Mouse (Mus musculus) thymus, postnatal 0 days (tissue): Measurements from ENCODE around the gene Sgsh. TPM values are rescaled to one million over a fixed set of nuclear protein-coding genes. Genes with fewer than 3 reads are reported as not detected.

ENCODE experiments used
- DNase-seq: peaks from one replicate; pipeline ENCODE4 v3.0.0-alpha.2; 2015; ENCODE audit warnings: low spot score
- polyA plus RNA-seq: library from polyadenylated mRNA; unstranded; fragments of >200 nt; fragmentation: Nextera tagmentation; extraction: Ambion mirVana; gene quantifications from 2 replicates; pipeline ENCODE4 v1.2.1, GENCODE M21; 2015

Sgsh gene
- polyA plus RNA-seq, 1 experiment from 2014 or later = 6.1 TPM

GRCm38 (mm10) chr11:119377326-119377725, 22.0 kb upstream of the Sgsh start:
- no peak for DNase-seq

DNA sequence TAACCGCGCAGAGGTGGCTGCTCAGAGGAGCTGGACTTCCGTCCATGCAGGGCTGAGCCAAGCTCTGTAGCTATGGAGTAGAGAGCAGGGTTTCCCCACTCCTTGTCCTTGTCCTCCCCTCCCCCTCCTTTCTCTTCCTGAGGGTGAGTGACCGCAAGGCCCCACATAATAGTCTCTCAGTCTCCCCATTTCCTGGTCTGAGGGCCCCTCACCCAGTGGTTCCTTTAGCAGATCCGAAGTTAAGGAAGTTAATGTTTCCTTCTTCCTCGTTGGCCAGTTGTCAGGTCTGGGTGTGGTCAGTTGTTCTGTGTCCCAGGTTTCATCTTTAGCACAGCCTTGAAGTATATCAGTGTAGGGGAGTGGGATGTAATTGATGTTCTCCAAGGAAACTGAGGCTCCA, 20.1 kb upstream of the Sgsh start:
- DNase-seq = no peak

DNA sequence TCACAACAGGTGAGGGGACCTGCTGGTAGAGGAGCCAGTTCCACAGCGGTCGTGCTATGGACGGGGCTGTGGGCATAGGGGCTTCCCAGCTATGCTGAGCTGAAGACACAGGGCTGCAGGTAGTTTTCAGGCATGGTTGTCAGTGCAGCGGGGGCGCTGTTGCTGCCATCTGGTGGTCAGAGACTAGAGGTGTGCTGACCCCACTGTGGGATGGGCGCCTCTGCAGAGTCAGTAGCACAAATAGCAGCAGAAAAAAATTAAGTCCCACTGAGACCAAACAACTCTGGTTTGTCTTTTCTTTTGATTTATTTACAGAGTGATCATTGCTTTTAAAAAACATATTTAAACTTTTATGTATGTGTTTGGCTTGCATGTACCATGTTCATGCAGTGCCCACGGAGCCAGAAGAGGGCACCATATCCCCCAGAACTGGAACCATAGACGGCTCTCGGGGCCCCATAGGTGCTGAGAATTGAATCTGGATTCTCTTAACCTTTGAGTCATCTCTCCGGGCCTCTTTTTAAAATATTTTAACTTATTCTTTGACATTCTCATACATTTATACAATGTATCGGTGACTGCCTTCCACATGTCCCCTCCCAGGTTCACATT, 8.3 kb upstream of the Sgsh start:
- DNase-seq = peak; percentile 82

DNA sequence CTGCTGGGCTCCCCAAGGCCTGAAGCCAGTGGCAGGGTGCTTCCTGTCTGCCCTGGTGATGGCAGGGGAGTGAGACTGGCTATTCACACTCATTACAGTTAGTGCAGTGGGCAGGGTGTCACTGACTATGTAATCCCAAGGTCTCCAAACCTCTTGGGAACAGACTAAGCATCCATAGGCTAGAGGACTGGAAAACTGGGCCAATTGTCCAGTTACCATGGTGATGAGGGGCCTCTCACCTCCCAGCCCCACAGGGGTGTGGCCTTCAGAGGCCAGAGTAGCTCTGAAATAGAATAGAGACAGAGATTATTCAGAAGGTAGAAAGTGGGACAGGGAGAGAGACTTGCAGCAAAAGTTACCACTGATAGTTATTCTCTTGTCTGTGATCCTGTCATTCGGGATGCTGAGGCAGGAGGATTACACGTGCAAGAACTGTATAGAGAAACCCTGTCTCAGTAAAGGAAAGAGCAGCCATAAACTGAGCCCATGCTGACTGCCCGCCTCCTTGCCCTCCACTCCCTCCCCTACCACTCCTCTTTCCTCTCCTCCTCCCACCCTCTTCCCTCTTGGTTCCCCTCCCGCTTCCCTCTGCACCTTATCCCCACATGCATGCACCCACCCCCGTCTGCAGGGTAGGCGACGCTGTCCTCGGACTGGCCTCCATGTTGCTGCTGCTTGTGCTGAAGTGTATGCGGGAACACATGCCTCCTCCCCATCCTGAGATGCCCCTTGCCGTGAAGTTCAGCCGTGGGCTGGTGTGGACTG, 7.6 kb upstream of the Sgsh start:
- no peak for DNase-seq

DNA sequence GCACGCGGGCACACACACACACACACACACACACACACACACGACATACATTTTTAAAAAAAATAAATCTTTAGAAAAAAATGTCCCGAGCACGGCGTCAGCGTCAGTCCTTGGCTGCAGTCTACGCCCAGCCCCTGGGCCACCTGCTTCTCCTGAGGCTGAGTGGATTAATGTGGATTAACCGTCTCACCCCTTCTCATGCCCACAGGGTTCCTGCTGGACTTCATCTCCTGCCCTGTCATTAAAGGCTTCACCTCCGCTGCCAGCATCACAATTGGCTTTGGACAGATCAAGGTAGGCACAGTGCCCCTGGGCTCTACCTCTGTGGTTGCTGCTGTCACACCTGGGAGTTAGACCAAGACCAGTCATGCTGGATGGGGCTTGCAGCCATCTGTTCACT, 3.8 kb upstream of the Sgsh start:
- DNase-seq = no peak

- peak; percentile 42 for DNase-seq
Observed at GRCm38 (mm10) chr11:119354798-119355442, 416 bp downstream of the Sgsh start.

- DNase-seq = no peak
Observed at GRCm38 (mm10) chr11:119353946-119354345, 1.4 kb downstream of the Sgsh start.

DNA sequence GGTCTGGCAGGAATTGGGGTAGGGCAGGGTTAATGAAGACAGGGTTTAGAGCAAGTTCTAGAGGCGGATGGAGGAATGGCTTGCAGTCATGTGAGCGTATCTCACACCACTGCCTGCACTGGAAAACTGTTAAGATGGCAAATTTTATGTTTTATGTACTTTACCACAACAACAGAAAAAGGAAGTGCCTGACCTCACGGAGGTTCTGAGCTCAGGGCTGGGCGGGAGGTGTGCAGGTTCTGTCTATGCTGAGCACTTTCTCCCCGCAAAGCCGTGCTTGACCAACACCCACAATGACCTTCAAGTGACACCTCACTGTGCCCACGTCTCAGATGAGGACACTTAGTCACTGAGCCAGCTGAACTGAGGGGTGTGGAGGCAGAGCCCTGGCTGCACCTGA, 3.2 kb downstream of the Sgsh start:
- no peak for DNase-seq

DNA sequence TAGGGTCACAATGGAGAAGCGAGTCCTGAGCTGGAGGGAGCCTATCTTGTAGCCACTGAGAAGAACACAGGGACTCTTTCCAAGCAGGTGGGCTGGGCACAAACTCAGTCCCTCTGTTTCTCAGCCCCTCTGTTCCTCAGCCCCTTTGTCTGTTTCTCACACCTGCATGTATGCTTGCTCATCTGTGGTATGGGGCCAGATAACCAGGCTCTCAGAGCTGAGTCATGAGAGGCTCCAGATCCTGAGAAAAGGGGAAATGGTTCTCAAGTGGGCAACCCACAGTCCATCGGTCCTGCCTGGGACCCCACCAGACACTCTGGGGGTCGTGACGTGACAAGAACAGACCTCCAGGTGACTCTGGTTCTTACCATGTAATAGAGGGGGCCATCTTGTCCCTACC, 8.2 kb downstream of the Sgsh start:
- DNase-seq = no peak

- peak; percentile 35 for DNase-seq
Observed at GRCm38 (mm10) chr11:119344865-119345264, 10.5 kb downstream of the Sgsh start.

- no peak for DNase-seq
Observed at GRCm38 (mm10) chr11:119344178-119344577, 11.2 kb downstream of the Sgsh start.

DNA sequence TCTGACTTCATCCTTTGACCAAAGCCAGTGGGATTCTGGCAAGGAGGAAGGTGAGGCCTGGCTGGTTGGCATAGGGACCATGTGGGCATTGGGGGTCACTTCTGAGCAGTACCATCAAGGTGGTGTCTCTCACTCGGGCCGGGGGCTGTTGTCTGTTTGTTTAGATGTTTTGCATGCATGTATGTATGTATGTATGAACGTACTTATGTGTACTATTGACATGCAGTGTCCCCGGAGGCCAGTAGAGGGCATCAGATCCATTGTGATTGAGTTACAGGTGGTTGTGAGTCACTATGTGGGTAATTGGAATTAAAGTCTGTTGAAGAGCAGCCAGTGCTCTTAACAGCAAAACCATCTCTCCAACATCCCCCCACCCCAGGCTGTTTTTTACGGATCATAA, 15.7 kb downstream of the Sgsh start:
- peak; percentile 88 for DNase-seq

DNA sequence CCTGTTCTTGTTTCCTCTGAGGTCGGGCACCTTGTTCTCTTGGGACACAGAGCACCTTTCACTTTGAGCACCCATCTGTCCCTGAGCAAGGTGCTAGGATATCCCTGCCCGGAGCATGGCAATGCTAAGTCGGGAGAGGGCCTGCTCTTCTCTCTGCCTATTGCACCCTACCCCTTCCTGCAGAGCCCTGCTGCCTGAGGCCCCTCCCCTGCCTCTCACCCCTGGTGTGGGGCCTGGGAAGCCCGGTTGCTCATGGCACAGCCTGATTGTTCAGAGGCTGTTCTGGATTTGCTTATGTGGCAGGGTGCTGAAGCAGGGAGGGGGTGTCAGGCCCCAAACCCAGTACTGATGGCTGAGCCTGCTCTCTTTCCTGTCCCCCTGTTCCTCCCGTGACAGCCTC, 16.2 kb downstream of the Sgsh start:
- DNase-seq = no peak

DNA sequence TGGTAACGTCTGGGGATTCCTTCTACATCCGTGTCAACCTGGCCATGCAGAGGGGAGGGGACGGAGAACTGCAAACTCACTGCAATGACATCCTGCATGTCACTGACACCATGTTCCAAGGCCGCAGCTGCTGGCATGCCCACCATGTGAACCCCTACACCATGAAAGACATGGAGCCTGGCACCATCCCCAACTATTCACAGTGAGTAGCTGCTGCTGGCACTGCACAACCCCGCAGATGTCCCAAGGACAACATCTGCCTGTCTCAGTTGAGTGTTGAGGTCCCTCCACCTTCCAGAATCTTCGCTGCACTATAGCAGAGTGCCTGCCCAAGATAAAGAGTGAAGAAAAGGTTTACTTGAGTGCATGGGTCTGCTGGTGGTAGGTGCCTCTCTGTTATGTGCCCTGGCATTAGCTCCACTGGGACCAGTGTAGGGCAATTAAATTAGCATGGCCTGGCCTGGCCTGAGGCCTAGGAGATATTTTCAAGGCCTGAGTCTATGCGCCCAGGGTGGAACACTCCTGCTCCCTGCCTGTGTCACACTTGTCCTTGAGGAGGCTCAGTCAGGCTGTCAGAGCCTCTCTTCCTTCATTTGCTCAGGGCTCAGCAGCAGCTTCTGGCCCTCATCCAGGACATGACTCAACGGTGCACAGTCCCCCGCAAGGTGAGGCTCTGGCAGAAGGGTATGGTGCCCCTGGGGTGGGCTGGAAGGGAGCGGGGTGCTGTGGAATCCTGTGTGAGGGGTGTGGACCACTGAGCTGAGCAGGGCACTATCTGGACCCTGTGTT, 16.9 kb downstream of the Sgsh start:
- no peak for DNase-seq

- DNase-seq = no peak
Observed at GRCm38 (mm10) chr11:119331970-119332369, 23.4 kb downstream of the Sgsh start.

GRCm38 (mm10) chr11:119330592-119330991, 24.7 kb downstream of the Sgsh start:
- DNase-seq = no peak

DNA sequence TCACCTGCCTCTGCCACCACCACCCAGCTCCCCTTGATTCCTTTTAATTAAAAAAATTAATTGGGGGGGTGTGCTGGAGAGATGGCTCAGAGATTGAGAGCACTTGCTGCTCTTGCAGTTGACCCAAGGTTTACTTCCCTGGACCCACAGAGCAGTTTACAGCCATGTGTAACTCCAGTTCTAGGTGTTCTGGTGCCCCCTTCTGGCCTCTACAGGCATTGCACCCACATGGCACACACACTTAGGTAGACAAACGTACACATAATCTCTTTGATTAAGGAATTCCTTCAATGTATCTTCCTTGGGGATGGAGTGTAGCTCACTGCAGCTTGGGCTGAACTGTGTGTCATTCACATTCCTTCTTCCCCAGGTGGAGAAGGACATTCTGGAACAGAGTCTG, 30.3 kb downstream of the Sgsh start:
- DNase-seq = no peak

- DNase-seq = no peak
Observed at GRCm38 (mm10) chr11:119322521-119322920, 32.8 kb downstream of the Sgsh start.

- no peak for DNase-seq
Observed at GRCm38 (mm10) chr11:119316720-119317119, 38.6 kb downstream of the Sgsh start.

DNA sequence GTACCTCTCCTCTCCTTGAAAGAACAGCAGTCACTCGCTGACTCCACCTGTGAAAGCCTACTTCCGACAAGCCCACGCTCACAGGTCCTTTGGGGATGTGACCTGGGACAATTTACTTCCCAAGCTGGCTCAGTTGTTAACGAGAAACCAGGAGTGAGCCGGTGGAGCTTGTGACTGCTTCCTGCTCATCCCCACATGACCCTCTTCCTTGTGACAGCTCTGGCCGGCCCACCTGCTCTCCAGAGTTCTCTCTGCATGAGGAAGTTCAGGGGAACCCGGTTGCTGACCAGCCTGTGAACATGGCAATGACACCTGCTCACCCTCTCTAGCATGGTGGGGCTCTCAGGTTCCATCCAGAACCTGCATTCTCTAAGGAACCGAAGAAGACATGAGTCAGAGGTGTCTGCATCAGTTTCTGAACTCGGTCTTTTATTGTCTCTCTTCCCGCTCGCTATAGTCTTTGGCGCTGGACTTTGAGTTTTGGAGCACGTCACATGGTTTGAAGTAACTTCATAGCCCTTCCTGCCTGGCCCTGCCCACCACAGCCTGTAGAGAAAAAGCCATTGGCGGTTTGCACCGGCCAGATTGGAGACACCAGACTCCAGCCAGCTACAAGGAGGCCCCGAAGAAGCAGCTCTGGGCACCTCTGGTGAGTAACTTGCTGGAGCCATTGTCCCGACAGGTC, 40.9 kb downstream of the Sgsh start:
- DNase-seq = no peak

- DNase-seq = peak; percentile 10
Observed at GRCm38 (mm10) chr11:119310621-119311020, 44.7 kb downstream of the Sgsh start.
